Mouse (Mus musculus) hindbrain, embryonic 12.5 days (tissue): ENCODE data around the gene Slc30a4. TPM values are rescaled to one million over a fixed set of nuclear protein-coding genes. Genes with fewer than 3 reads are reported as not detected.
A peak's percentile ranks its signal among the peaks of the same experiment; 100 is the strongest.

ENCODE experiments used
- ATAC-seq: fragments of 200-750 bp; cut with Nextera tagmentation; 2 replicates; pipeline ENCODE4 v1.8.0; 2017; ENCODE audit warnings: moderate TSS enrichment; ENCODE audit not compliant: low FRiP score
- H3K27ac ChIP-seq: fragments of 300-500 bp; sonication (generic); 2 replicates; pipeline ENCODE4 v1.5.1; 2016; ENCODE audit warnings: mild to moderate bottlenecking
- H3K27me3 ChIP-seq: fragments of 300-500 bp; sonication (generic); 2 replicates; pipeline ENCODE4 v1.6.1; 2016; ENCODE audit warnings: mild to moderate bottlenecking
- H3K36me3 ChIP-seq: fragments of 300-500 bp; sonication (generic); 2 replicates; pipeline ENCODE4 v1.6.1; 2016; ENCODE audit warnings: mild to moderate bottlenecking
- H3K4me1 ChIP-seq: fragments of 300-500 bp; sonication (generic); 2 replicates; pipeline ENCODE4 v1.6.1; 2016
- H3K4me2 ChIP-seq: fragments of 300-500 bp; sonication (generic); replicated peaks from 2 replicates; pipeline ENCODE4 v1.6.1; 2016; ENCODE audit warnings: mild to moderate bottlenecking
- H3K4me3 ChIP-seq: fragments of 300-500 bp; sonication (generic); 2 replicates; pipeline ENCODE4 v1.5.1; 2016; ENCODE audit warnings: mild to moderate bottlenecking
- H3K9ac ChIP-seq: fragments of 300-500 bp; sonication (generic); 2 replicates; pipeline ENCODE4 v1.6.1; 2016; ENCODE audit warnings: mild to moderate bottlenecking, moderate library complexity
- H3K9me3 ChIP-seq: fragments of 300-500 bp; sonication (generic); replicated peaks from 2 replicates; pipeline ENCODE4 v1.6.1; 2016; ENCODE audit warnings: mild to moderate bottlenecking
- WGBS: fragments of 180-500 bp; shearing (Covaris S2); methylation state at CpG from one replicate; pipeline ENCODE4 v1.1.7; 2016; 5-methylcytosine and 5-hydroxymethylcytosine counted together
- microRNA counts: library from miRNA; unstranded; fragments of <30 nt; microRNA quantifications from one replicate; lab custom pipeline; 2017
- microRNA-seq: library from miRNA; unstranded; fragments of <30 nt; microRNA quantifications from one replicate; pipeline ENCODE4, GENCODE M21; 2017
- polyA plus RNA-seq: library from polyadenylated mRNA; unstranded; fragments of >200 nt; fragmentation: Nextera tagmentation; extraction: Ambion mirVana; gene quantifications from 2 replicates; pipeline ENCODE4 v1.2.1, GENCODE M21; 2016

Slc30a4 gene
- polyA plus RNA-seq, 1 experiment from 2014 or later: 12.8 TPM

DNA sequence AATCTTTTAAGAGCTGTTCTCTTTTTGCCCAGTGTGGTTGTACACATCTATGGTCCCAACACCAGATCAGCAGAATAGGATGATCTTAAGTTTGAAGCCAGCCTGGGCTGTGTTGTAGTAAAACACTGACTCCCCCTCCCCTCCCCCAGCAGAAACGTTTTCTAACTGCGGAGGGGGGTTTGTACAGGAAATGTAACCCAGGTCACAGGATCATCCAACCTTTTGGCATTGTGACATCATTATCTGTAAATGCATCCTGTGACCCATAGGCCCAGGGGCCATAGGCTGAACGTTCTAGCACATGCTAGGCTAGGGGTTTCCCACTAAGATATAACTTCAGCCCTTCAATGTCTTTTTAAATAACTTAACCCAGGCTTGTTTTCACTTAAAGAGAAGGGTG is 65.8 kb downstream of the Slc30a4 start, which contains the start of gene AA467197:
Gene AA467197 (plus strand): TSS at position 301 of the 400 bp plus-strand sequence.
- 66% methylated on average over 3 of the region's 3 CpGs for WGBS
- H3K27me3 ChIP-seq: peaks cover 4% of the 10 kb centered on the region
- H3K4me3 ChIP-seq: peak within 1 kb of the TSS; percentile 34
- peaks cover 16% of the 10 kb centered on the region for H3K36me3 ChIP-seq
- H3K9ac ChIP-seq: 0 out of 2 replicates have a peak within 1 kb of the TSS, but pooled peaks have one; percentile 33
- peaks cover 9% of the 10 kb centered on the region for H3K4me1 ChIP-seq
- peak within 1 kb of the TSS; percentile 61 for H3K4me2 ChIP-seq
- H3K27ac ChIP-seq: no peak within 1 kb of the TSS
- no peaks in the 10 kb centered on the region for H3K9me3 ChIP-seq
- ATAC-seq: no peak

MicroRNA genes within 50 kb of the gene (microRNA counts, 519-probe panel; counts per million panel counts)
- 470 counts per million, percentile 58 among the panel's probes with 10 or more counts for microRNA mmu-miR-147 (lab: Ali Mortazavi, UCI)

Small RNA genes within 50 kb of the gene (microRNA-seq; reads per million reads assigned to microRNA genes)
- 11.7 reads per million, percentile 22 among the genes with 10 or more reads in this experiment for gene Mir147

Other genes with a start within 250 kb of the Slc30a4 start
- not detected in 2 replicates for gene Gm14085, start 217.7 kb downstream of the Slc30a4 start, polyA plus RNA-seq
- 18.1 and 21.4 TPM in 2 replicates for gene Gatm, start 91.4 kb downstream of the Slc30a4 start, polyA plus RNA-seq
- gene AA467197, start 65.7 kb downstream of the Slc30a4 start, polyA plus RNA-seq: 0.34 and 0.84 TPM in 2 replicates
- 71.8 and 73.9 TPM in 2 replicates for gene Bloc1s6, start 35.8 kb upstream of the Slc30a4 start, polyA plus RNA-seq
- 3.1 and 3.8 TPM in 2 replicates for gene Sqor, start 62.6 kb upstream of the Slc30a4 start, polyA plus RNA-seq